Mouse (Mus musculus): ENCODE measurements at regions not wholly inside any gene's neighbourhood (a gene's known extent, or its start where the extent isn't known, plus 50 kb on each side); places are given as distances from the start of the nearest gene placed in this dataset.
A peak's percentile ranks its signal among the peaks of the same experiment; 100 is the strongest.

GRCm38 (mm10) chr15:43926034-43926433 is 3791.9 kb downstream of the 9330182O14Rik start:
- no peak overlapping the region for H3K27ac ChIP-seq
- ATAC-seq (ENCODE audit: low FRiP score) = no peak
- H3K9ac ChIP-seq = no peak overlapping the region
- H3K9me3 ChIP-seq = no peaks in the 10 kb centered on the region
- no peaks in the 10 kb centered on the region for H3K4me1 ChIP-seq (replicated peaks)
- 84% methylated on average over 1 of the region's 1 CpGs for WGBS
- H3K4me3 ChIP-seq = no peak overlapping the region
- no peaks in the 10 kb centered on the region for H3K27me3 ChIP-seq
- H3K36me3 ChIP-seq = no peaks in the 10 kb centered on the region
- H3K4me2 ChIP-seq = no peak overlapping the region

DNA sequence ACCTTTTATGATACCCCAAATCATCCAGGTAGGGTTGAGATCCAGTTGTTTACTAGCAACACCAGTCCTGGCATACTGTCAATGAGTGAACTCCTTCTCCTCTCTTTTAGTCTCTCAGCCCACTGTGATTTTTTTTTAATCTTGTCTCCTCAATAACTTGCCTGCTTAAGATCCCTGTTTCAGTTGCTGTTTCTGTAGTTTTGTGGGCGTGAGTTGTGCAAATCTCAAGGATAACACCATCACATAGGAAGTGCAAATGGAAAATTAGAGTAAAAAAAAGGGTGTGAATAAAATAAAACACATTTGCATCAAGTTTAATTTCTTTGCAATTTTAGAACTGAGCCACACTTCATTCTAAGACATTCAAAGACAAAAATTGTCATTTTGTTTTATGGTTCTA is 3799.4 kb downstream of the 9330182O14Rik start:
- Histone ChIP-seq H3K9ac (no peak overlapping the region), H3K4me3 (no peak overlapping the region), H3K4me1 (replicated peaks) (no peaks in the 10 kb centered on the region), H3K27ac (no peak overlapping the region), H3K36me3 (no peaks in the 10 kb centered on the region), H3K9me3 (no peaks in the 10 kb centered on the region), H3K27me3 (no peaks in the 10 kb centered on the region), H3K4me2 (no peak overlapping the region)
- WGBS = 83% methylated on average over 1 of the region's 1 CpGs
- ATAC-seq (ENCODE audit: low FRiP score) = no peak

- Histone ChIP-seq H3K27ac (peak overlapping the region; percentile 62; the same call in 1 of the 2 replicates), H3K27me3 (no peaks in the 10 kb centered on the region), H3K9ac (no peak overlapping the region), H3K36me3 (no peaks in the 10 kb centered on the region), H3K4me2 (no peak overlapping the region), H3K4me1 (replicated peaks) (peaks cover 16% of the 10 kb centered on the region), H3K9me3 (no peaks in the 10 kb centered on the region), H3K4me3 (no peak overlapping the region)
- ATAC-seq (ENCODE audit: low FRiP score) = 0 out of 2 replicates have a peak, but pooled peaks have one; percentile 14
- whole genome bisulfite sequencing = 43% methylated on average over 2 of the region's 2 CpGs
Observed at GRCm38 (mm10) chr15:43940424-43940823, 3806.3 kb downstream of the 9330182O14Rik start.

DNA sequence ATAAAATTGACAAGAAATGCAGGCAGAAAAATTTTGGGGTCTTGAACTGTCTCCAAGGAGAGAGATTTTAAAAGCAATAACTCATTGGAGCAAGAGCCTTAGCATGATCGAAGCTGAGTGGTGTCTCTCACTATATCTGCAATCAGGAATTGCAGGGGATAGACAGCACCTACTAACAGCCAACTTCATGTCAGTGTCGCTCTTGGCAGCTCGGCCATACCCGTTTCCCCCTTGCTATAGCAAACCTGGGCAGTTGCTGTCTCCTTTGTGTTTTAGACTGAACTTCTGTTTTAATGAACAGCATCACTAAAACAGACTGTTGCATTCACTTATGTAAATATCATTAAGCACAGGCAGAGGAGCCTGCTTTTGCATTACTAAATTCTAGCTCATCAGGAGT is 3806.7 kb downstream of the 9330182O14Rik start:
- Histone ChIP-seq H3K27ac (peak overlapping the region; percentile 62; the same call in 1 of the 2 replicates), H3K27me3 (no peaks in the 10 kb centered on the region)
- ATAC-seq (ENCODE audit: low FRiP score) = no peak

DNA sequence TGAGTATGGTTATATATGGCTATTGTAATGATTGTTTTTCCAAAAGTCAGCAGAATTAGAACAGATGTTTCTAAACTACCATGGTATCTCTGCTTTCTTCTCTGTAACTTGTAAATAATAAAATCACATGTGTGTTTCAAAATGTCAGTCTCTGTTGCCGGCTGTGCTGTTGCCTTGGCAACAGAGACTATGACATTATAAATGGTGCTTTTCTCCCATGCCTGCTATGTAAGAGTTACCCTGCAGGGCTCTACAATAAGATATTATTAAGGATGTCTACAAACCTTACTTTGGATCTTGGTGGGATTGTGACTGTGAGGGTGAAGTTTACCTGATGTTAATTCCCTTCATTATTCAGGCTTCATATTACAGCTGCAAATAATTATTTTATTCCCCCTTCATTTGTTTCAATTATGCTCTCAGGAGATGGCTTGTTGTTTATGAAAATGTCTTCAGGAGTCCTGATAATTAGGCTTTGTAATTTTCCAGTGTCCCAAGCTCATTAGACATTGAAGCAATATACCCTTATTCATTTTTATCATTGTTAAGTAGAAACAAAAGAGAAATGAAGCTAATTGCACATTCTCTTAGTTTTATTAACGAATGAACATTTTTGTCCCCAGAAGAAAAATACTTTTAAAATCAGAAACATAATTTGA is 3808.0 kb downstream of the 9330182O14Rik start:
- WGBS = 39% methylated on average over 2 of the region's 2 CpGs
- Histone ChIP-seq H3K27ac (no peak overlapping the region), H3K9ac (no peak overlapping the region), H3K36me3 (no peaks in the 10 kb centered on the region), H3K4me2 (no peak overlapping the region), H3K4me1 (replicated peaks) (peaks cover 16% of the 10 kb centered on the region), H3K27me3 (no peaks in the 10 kb centered on the region), H3K4me3 (no peak overlapping the region), H3K9me3 (no peaks in the 10 kb centered on the region)
- peak; percentile 87 for ATAC-seq (ENCODE audit: low FRiP score)

More for the DNA sequence above, 3806.7 kb downstream of the 9330182O14Rik start:
- Histone ChIP-seq H3K9ac (no peak overlapping the region), H3K4me2 (no peak overlapping the region), H3K9me3 (no peaks in the 10 kb centered on the region), H3K4me1 (replicated peaks) (peaks cover 16% of the 10 kb centered on the region), H3K36me3 (no peaks in the 10 kb centered on the region), H3K4me3 (no peak overlapping the region)
- WGBS = 75% methylated on average over 4 of the region's 4 CpGs

GRCm38 (mm10) chr15:43984991-43985390 is 3850.8 kb downstream of the 9330182O14Rik start:
- ATAC-seq (ENCODE audit: low FRiP score) = no peak
- no peak overlapping the region for H3K27ac ChIP-seq
- no peak overlapping the region for H3K9ac ChIP-seq
- H3K9me3 ChIP-seq = no peaks in the 10 kb centered on the region
- no peaks in the 10 kb centered on the region for H3K36me3 ChIP-seq
- no peaks in the 10 kb centered on the region for H3K4me1 ChIP-seq (replicated peaks)
- H3K4me2 ChIP-seq = no peak overlapping the region
- no peak overlapping the region for H3K4me3 ChIP-seq
- H3K27me3 ChIP-seq = no peaks in the 10 kb centered on the region

GRCm38 (mm10) chr15:43991229-43991628 is 3857.1 kb downstream of the 9330182O14Rik start:
- 52% methylated on average over 1 of the region's 1 CpGs for WGBS
- Histone ChIP-seq H3K36me3 (no peaks in the 10 kb centered on the region), H3K4me2 (no peak overlapping the region), H3K4me3 (no peak overlapping the region), H3K9ac (no peak overlapping the region), H3K27me3 (no peaks in the 10 kb centered on the region), H3K4me1 (replicated peaks) (no peaks in the 10 kb centered on the region), H3K27ac (no peak overlapping the region), H3K9me3 (no peaks in the 10 kb centered on the region)
- ATAC-seq (ENCODE audit: low FRiP score) = no peak

DNA sequence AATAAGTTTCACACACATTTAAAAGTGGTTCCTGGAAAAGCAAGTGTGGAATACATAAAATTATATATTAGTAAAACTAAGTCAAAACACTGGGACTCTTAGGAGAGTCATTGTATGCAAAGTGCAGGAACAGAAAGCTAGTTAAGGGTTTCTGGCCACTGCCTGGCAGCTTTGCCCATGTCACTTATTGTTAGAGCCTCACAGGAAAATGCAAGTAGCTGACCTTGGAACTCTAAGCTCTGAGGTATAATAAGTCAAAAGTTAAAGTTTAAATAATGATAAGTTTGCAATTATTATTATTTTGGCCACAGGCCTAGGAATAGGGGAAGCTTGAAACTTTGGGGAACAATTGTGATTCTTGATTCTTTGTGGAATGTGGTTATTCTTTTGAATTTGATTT is 3858.8 kb downstream of the 9330182O14Rik start:
- ATAC-seq (ENCODE audit: low FRiP score) = no peak
- no peaks in the 10 kb centered on the region for H3K36me3 ChIP-seq
- no peaks in the 10 kb centered on the region for H3K4me1 ChIP-seq (replicated peaks)
- H3K9ac ChIP-seq = no peak overlapping the region
- no peak overlapping the region for H3K4me2 ChIP-seq
- no peak overlapping the region for H3K4me3 ChIP-seq
- no peak overlapping the region for H3K27ac ChIP-seq
- H3K27me3 ChIP-seq = no peaks in the 10 kb centered on the region
- H3K9me3 ChIP-seq = no peaks in the 10 kb centered on the region

DNA sequence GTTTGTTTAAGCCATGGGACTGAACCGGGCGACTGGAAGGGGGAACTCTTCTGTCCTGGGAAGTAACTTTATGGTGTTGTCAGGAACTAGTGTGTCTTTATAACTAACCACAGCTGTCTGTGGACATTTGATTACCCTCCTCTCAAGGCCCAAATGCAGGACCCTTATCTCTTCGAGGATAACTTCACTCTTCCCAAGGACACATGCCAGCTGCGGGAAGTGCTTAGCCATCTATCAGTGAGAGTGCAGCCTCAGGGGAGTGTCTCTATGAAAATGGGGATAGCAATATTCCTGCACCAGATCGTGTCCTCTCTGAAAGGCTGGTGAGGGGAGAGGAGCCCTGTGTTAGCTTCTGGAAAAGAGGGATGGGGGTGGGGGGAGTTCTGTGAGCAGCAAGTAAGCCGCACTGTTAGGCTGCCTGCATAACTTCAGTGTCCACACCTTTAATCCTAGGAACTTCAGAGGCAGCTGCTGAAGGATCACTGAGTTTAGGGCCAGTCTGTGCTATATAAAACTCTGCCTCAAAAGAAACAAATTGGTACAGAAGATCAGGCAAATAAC is 3892.4 kb downstream of the 9330182O14Rik start:
- Histone ChIP-seq H3K27ac (no peak overlapping the region), H3K27me3 (no peaks in the 10 kb centered on the region), H3K4me3 (no peak overlapping the region), H3K9me3 (no peaks in the 10 kb centered on the region), H3K36me3 (no peaks in the 10 kb centered on the region), H3K4me1 (replicated peaks) (no peaks in the 10 kb centered on the region), H3K4me2 (no peak overlapping the region), H3K9ac (no peak overlapping the region)
- WGBS = 66% methylated on average over 6 of the region's 6 CpGs
- no peak for ATAC-seq (ENCODE audit: low FRiP score)

- H3K4me3 ChIP-seq = no peak overlapping the region
- no peaks in the 10 kb centered on the region for H3K4me1 ChIP-seq (replicated peaks)
- H3K27ac ChIP-seq = no peak overlapping the region
- no peaks in the 10 kb centered on the region for H3K9me3 ChIP-seq
- H3K27me3 ChIP-seq = no peaks in the 10 kb centered on the region
- no peak overlapping the region for H3K4me2 ChIP-seq
- ATAC-seq (ENCODE audit: low FRiP score) = no peak
- no peaks in the 10 kb centered on the region for H3K36me3 ChIP-seq
- H3K9ac ChIP-seq = no peak overlapping the region
Observed at GRCm38 (mm10) chr15:44035900-44036299, 3901.7 kb downstream of the 9330182O14Rik start.

- no peaks in the 10 kb centered on the region for H3K4me1 ChIP-seq (replicated peaks)
- ATAC-seq (ENCODE audit: low FRiP score) = no peak
- no peak overlapping the region for H3K4me3 ChIP-seq
- H3K4me2 ChIP-seq = no peak overlapping the region
- no peaks in the 10 kb centered on the region for H3K36me3 ChIP-seq
- no peak overlapping the region for H3K27ac ChIP-seq
- H3K27me3 ChIP-seq = no peaks in the 10 kb centered on the region
- H3K9me3 ChIP-seq = no peaks in the 10 kb centered on the region
- H3K9ac ChIP-seq = no peak overlapping the region
Observed at GRCm38 (mm10) chr15:44037893-44038292, 3903.7 kb downstream of the 9330182O14Rik start.

DNA sequence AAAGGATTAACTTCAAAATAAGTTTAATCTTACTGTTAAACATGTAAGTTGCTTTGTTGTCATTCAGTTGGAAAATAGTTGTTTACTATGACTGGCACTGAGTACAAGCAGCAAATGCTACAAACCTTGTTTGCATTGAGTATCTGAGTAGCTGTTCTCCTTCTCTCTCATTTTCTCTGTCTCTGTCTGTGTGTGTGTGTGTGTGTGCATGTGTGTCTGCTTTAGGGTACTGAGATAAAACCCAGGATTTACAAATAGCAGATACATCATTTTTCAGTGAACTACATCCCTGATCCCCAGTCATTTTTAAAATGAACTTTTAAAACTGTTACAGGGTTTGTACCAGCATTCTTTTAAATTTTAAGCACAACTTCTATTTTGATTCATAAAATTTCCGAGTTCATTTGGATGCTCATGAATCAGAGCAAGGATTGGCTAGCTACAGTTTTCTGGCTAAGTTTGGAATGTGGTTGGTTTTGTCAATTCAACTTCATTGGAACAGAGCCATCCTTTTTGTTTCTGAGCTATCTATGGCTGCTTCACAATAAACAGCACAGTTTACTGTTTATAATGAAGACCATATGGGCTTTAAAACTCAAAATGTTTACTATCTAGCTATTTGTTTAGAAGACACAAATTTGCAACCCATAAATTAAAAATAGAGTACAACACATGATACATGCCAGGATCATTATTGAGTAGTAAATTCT is 3916.6 kb downstream of the 9330182O14Rik start:
- WGBS = 77% methylated on average over 1 of the region's 1 CpGs
- Histone ChIP-seq H3K4me1 (replicated peaks) (no peaks in the 10 kb centered on the region), H3K9me3 (no peaks in the 10 kb centered on the region), H3K4me3 (no peak overlapping the region), H3K4me2 (no peak overlapping the region), H3K36me3 (no peaks in the 10 kb centered on the region), H3K9ac (no peak overlapping the region), H3K27ac (no peak overlapping the region), H3K27me3 (no peaks in the 10 kb centered on the region)
- ATAC-seq (ENCODE audit: low FRiP score) = no peak

GRCm38 (mm10) chr15:44064855-44065254 is 3930.7 kb downstream of the 9330182O14Rik start:
- WGBS = 89% methylated on average over 2 of the region's 2 CpGs
- no peaks in the 10 kb centered on the region for H3K27me3 ChIP-seq
- no peak overlapping the region for H3K9ac ChIP-seq
- no peaks in the 10 kb centered on the region for H3K36me3 ChIP-seq
- ATAC-seq (ENCODE audit: low FRiP score) = no peak
- no peaks in the 10 kb centered on the region for H3K4me1 ChIP-seq (replicated peaks)
- H3K4me2 ChIP-seq = no peak overlapping the region
- no peak overlapping the region for H3K4me3 ChIP-seq
- H3K27ac ChIP-seq = no peak overlapping the region
- H3K9me3 ChIP-seq = no peaks in the 10 kb centered on the region
